Mouse (Mus musculus) layer of hippocampus, postnatal 10 days (tissue): ENCODE measurements around the gene Chmp6. TPM values are rescaled to one million over a fixed set of nuclear protein-coding genes. Genes with fewer than 3 reads are reported as not detected.

Experiments
- DNase-seq, 2 experiments: peaks; one replicate each; pipeline ENCODE4 v3.0.0; 2021; ENCODE audit warnings: low spot score in 2 of 2
- long read RNA-seq: library from polyadenylated mRNA; stranded (forward); transcript quantifications from one replicate; pipeline ENCODE4 v2.0.0, GENCODE M21; 2023
- total RNA-seq, 2 experiments: library from RNA; stranded (reverse); gene quantifications; 2 replicates each; pipeline ENCODE4 v1.2.3; 2021

Chmp6 gene
- 10 to 100 TPM; 43.0 to 44.5 TPM for total RNA-seq
- long read RNA-seq, transcript Chmp6-201 (8 exons, 1,557 nt): major isoform, 75 of 83 reads
- long read RNA-seq, partial matches to known transcripts: 0 of 83 reads
- long read RNA-seq, other reads (novel, unspliced or antisense): 7 of 83 reads

- peak; percentile 94 to 95 for DNase-seq
Measured at GRCm38 (mm10) chr11:119913291-119913934, at the start of gene Chmp6. TSS of gene Chmp6 (plus strand) at chr11:119913441.

DNA sequence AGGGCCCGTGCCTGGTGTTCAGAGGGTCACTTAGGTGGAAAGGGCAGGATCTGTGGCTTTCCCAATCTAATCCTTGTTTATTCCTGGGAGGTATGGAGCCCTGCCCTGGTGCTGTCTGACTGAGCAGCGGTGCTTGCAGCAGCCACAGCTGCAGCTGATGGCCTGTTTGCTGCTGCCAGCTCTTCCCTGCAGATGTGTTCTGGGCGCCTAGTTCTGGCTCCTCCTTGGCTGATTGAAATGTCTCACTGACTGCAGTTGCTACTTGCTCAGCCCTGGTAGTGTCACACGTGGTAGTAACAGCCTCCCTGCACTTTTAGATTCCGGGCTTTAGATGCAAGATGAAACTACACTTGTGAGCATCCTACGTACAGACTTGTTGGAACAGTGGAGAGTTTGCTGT is 46.4 kb upstream of the Chmp6 start:
- DNase-seq: no peak

- DNase-seq: no peak
Measured at GRCm38 (mm10) chr11:119868138-119868537, 45.1 kb upstream of the Chmp6 start.

- DNase-seq: no peak
Measured at GRCm38 (mm10) chr11:119868556-119868955, 44.7 kb upstream of the Chmp6 start.

GRCm38 (mm10) chr11:119871141-119871540 is 42.1 kb upstream of the Chmp6 start:
- DNase-seq: no peak

- DNase-seq: no peak
Measured at GRCm38 (mm10) chr11:119873643-119874042, 39.6 kb upstream of the Chmp6 start.

GRCm38 (mm10) chr11:119874841-119875240 is 38.4 kb upstream of the Chmp6 start:
- DNase-seq: no peak

GRCm38 (mm10) chr11:119875685-119876084 is 37.6 kb upstream of the Chmp6 start:
- no peak for DNase-seq

DNA sequence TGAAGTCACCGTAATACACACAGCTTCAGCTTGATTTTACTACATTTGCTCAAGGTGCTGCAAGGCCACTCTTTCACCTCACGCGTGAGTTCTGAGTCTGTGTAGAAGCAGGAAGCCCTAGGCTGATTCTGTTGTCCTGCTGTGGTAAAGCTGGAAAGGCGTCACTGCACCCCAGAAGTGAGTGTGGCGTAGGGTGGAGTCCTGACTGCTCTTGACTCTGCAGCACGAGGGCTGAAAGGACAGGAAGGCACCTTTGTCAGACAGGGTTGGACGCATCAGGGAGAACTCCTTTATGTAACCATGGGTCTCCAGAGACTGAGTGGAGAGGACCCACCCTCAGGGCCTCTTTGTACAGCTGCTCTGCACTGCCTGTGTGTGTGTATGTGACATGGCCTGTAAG is 36.1 kb upstream of the Chmp6 start:
- DNase-seq: no peak

DNA sequence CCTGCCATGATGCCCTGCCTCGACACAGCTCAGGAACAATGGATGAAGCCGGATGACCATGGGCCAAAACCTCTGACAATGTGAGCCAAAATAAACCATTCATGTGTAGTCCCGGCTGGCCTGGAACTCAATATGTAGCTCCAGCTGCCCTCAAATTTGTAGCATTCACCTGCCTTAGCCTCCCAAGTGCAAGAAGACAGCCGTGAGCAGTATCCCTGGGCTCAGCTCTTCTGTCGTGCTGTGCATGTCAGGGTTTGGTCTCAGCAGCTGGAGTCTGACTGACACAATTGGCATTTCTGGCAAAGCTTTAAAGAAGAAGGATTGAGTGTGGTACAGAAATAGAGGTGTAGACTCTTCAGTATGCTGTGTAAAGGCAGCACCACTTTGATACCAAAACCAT is 33.7 kb upstream of the Chmp6 start:
- DNase-seq: no peak

GRCm38 (mm10) chr11:119883646-119884045 is 29.6 kb upstream of the Chmp6 start:
- DNase-seq: no peak

DNA sequence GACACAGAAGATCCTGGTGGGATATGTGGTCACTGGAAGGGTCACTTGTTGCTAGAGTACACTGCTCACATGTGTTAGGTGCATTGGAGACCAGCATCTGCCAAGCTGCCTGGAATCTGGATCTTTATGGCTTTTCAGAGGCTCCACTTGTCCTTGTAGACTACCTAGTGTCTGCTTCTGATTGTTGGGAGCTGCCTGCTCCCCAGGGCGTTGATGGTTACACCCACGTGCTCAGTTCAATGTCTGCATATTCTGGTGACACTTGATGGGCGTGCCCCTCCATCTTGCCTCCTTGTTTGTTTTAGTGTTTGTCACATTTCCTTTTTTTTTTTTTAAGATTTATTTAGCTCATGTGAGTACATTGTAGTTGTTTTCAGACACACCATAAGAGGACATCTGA is 23.3 kb upstream of the Chmp6 start:
- no peak for DNase-seq

DNA sequence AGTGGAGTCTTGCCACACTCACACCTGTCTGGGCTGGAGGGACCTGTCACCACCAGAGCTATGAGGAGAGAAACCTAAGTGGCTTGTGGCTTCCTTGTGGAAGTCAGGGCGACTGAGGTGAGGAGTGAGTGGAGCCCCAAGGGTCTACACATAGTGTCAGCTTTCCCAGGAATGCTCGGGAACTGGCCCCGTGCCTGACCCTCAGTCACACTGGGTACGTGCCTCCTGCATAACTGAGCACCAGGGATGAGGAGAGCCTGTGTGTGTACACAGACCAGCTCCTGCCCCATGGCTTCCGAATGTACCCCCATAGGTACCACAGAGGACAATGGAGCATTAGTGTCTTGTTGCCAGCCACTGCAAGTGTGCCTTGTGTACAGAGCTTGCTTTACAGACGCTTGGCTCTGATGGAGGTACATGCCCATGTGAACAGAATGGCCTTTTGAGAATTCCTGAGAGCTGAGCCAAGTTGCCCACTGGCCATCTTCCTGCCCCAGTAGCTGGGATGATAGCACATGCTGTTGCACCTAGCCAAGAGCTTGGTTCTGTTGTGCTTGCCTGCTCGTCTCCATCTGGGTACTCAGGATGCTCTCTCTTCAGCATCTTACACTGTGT is 21.5 kb upstream of the Chmp6 start:
- DNase-seq: no peak

- no peak for DNase-seq
Measured at GRCm38 (mm10) chr11:119893667-119894236, 19.5 kb upstream of the Chmp6 start.

- no peak for DNase-seq
Measured at GRCm38 (mm10) chr11:119894634-119895033, 18.6 kb upstream of the Chmp6 start.

DNA sequence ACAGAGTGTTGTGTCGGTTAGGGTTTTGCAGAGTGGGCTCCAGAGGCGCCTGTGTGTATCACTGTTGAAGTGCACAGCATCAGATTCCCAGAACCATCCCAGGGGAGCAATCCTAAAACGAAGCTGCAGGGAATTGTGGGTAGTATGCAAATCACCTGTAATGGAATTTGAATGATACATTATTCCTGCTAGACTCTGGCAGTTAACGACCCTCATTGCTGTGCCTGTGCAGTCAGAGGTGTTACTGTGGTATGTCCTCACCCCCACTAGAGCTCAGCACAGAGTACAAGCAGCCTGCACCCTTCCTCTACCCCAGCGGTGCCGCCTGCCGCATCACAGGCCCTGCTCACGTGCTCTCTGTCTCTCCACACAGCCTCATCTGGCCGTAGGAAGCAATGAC is 16.2 kb upstream of the Chmp6 start:
- DNase-seq: no peak

DNA sequence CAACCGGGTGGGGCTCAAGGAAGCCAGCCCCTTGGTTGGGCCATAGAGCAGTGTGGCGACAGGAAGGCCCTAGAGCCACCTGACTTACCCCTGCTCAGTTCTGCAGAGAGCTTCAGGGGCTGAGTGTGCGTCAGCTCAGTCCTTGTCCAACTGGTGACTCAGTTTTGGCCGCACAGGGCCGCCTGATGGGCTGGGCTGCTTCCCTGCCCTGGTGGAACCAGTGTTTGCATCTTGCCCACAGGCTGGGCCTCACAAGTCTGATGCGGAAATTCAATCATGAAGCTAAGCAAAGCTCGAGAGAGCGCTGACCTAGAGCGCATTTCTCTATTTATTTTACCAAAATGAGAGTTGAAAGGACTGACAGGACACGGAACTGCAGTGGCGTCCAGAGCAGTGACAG is 14.3 kb upstream of the Chmp6 start:
- no peak for DNase-seq

DNA sequence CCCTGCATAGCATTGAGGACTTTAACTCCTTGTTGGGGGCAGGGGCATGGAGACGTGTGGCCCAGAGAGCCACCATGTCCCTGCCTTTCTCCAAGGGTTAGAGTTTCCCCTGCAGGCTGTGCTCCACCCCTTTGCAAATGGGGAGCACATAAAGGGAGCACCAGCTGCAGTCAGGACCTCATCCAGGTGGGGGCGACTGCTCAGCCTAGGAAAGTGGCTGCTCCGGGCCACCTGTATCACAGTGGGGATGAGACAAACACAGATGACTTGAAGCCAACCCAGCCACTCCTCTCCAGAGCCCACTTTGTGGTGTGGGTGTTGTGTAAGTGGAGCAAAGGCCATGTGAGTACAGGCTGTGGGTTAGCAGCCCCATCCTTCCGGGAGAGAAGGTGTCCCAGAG is 12.1 kb upstream of the Chmp6 start:
- DNase-seq: no peak

GRCm38 (mm10) chr11:119902891-119903290 is 10.3 kb upstream of the Chmp6 start:
- no peak for DNase-seq

GRCm38 (mm10) chr11:119904621-119905286 is 8.5 kb upstream of the Chmp6 start:
- peak; percentile 84 for DNase-seq

GRCm38 (mm10) chr11:119905794-119906193 is 7.4 kb upstream of the Chmp6 start:
- no peak for DNase-seq

DNA sequence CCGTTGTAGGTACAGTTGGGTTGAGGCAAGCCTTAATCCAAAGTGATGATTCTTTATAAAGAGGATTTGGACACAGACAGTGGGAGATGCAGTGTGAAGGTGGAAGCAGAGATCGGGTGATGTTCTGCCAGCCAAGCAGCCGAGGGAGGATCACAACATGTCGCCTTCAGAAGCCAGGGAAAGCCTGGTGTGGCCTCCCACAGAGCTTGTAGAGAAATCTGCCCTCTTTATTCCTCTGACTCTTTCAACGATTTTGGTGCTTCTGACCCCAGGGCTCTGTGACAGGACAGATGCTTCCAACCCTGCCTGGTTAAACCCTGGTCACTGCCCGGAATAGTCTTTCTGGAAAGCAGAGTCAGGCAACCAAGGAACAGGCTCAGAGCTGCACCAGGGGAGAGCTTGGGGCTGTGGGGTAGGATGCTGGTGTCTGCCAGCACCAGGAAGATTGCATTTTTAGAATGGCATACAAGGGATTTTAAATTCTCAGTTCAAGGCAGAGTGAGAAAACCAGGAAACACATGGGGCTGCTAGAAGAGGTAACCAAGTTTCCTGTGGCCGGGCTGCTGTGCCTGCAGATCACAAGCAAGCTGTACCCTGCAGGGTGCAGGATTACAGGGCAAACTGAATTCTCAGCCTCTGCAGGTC is 6.1 kb upstream of the Chmp6 start:
- no peak for DNase-seq
